Mouse (Mus musculus) megakaryocyte, embryonic 14.5 days (primary cell): ENCODE data around the gene 6330409D20Rik.

Experiments used
- FLI1 ChIP-seq: IDR thresholded peaks from 2 replicates; pipeline ENCODE4 v1.6.1; 2012; ENCODE audit warnings: low read length, inconsistent platforms, mixed read lengths
- GATA1 ChIP-seq: IDR thresholded peaks from 3 replicates; pipeline ENCODE4 v1.6.1; 2012; ENCODE audit warnings: mixed read lengths, low read length, inconsistent platforms, borderline replicate concordance

DNA sequence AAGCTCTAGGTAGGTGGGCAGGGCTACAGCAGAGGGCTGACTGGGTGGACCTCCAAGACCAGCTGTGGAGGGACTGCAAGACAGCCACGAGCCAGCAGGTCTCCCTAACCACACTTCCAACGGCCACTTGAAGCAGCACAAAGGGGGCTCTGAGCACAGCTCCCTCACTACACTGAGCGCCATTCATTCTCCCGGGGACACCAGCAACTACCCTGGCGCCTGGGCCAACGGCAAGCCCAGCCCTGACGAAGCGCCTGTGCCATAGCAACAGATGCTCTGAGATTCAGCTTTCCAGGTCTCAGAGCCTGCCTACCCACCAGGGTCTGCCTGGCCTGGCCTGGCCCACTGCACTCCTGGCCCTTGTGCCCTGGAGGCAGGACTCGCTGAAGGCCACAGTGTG lies 22.1 kb downstream of the 6330409D20Rik start:
- TF ChIP-seq GATA1 (no peak), FLI1 (no peak)
